Mouse (Mus musculus) liver, postnatal 0 days (tissue): ENCODE results near the gene Rgs2.

ENCODE experiments used
- CTCF ChIP-seq: sonication (generic); IDR thresholded peaks from 2 replicates; pipeline ENCODE4 v1.5.1; 2016; ENCODE audit warnings: antibody characterized with exemption, low read depth
- EP300 ChIP-seq: IDR thresholded peaks from 2 replicates; pipeline ENCODE4 v1.6.1; 2016; ENCODE audit warnings: antibody characterized with exemption, low read depth, mild to moderate bottlenecking

DNA sequence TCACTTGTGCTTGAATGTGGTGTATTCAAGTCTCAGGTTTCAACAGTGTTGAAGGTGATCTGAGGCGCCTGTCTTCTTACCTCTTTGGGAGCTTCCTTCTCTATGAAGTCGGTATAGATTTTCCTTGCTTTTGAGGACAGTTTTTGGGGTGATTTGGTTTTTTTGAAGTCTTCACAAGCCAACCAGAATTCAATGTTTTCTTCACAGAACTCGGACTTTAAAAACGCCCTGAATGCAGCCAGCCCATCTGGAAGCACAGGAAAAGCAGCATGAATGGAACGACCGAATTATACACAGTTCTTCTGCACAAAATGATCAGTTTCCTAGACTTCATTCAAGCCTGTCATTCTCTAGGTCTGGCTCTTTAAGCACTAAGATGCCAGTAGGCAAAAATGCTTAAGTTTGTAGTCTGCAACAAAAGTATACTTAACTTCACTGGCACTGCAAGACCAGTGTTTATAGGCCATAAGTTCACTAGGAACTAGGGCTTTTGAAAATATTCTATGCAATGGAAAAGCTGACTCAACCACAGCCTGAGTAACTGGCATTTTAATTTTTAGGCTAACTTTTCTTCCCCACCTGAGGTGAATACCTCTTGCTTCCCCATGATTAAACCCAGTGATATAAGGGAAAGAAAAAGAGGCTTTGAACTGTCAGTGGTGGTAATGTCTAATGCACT, 1.8 kb downstream of the Rgs2 start:
- TF ChIP-seq CTCF (no peak), EP300 (no peak)
